Mouse (Mus musculus) embryonic facial prominence, embryonic 15.5 days (tissue): ENCODE measurements around the gene Trabd2b. TPM values are rescaled to one million over a fixed set of nuclear protein-coding genes. Genes with fewer than 3 reads are reported as not detected.
A peak's percentile ranks its signal among the peaks of the same experiment; 100 is the strongest.

Experiments
- ATAC-seq: fragments of 200-750 bp; cut with Nextera tagmentation; 2 replicates; pipeline ENCODE4 v1.8.0; 2017; ENCODE audit warnings: low read depth, moderate TSS enrichment; ENCODE audit not compliant: insufficient number of reproducible peaks, low FRiP score, low TSS enrichment
- H3K27ac ChIP-seq: fragments of 300-500 bp; sonication (generic); replicated peaks from 2 replicates; pipeline ENCODE4 v1.5.1; 2015; ENCODE audit warnings: mild to moderate bottlenecking, inconsistent platforms
- H3K27me3 ChIP-seq: fragments of 300-500 bp; sonication (generic); 2 replicates; pipeline ENCODE4 v1.6.1; 2015; ENCODE audit warnings: inconsistent platforms
- H3K36me3 ChIP-seq: fragments of 300-500 bp; sonication (generic); 2 replicates; pipeline ENCODE4 v1.6.1; 2015; ENCODE audit warnings: mild to moderate bottlenecking, inconsistent platforms
- H3K4me1 ChIP-seq: fragments of 300-500 bp; sonication (generic); 2 replicates; pipeline ENCODE4 v1.6.1; 2015; ENCODE audit warnings: inconsistent platforms
- H3K4me2 ChIP-seq: fragments of 300-500 bp; sonication (generic); replicated peaks from 2 replicates; pipeline ENCODE4 v1.6.1; 2015; ENCODE audit warnings: mild to moderate bottlenecking, inconsistent platforms
- H3K4me3 ChIP-seq: fragments of 300-500 bp; sonication (generic); replicated peaks from 2 replicates; pipeline ENCODE4 v1.5.1; 2015; ENCODE audit warnings: mild to moderate bottlenecking, inconsistent platforms
- H3K9ac ChIP-seq: fragments of 300-500 bp; sonication (generic); 2 replicates; pipeline ENCODE4 v1.6.1; 2015; ENCODE audit warnings: inconsistent platforms
- H3K9me3 ChIP-seq: fragments of 300-500 bp; sonication (generic); replicated peaks from 2 replicates; pipeline ENCODE4 v1.6.1; 2016; ENCODE audit warnings: inconsistent platforms
- WGBS: fragments of 180-500 bp; shearing (Covaris S2); methylation state at CpG from one replicate; pipeline ENCODE4 v1.1.7; 2015; 5-methylcytosine and 5-hydroxymethylcytosine counted together
- polyA plus RNA-seq: library from polyadenylated mRNA; unstranded; fragments of >200 nt; fragmentation: Nextera tagmentation; extraction: Ambion mirVana; gene quantifications from 2 replicates; pipeline ENCODE4 v1.2.1, GENCODE M21; 2015

The Trabd2b gene
- 2.2 and 2.7 TPM in 2 replicates for polyA plus RNA-seq

DNA sequence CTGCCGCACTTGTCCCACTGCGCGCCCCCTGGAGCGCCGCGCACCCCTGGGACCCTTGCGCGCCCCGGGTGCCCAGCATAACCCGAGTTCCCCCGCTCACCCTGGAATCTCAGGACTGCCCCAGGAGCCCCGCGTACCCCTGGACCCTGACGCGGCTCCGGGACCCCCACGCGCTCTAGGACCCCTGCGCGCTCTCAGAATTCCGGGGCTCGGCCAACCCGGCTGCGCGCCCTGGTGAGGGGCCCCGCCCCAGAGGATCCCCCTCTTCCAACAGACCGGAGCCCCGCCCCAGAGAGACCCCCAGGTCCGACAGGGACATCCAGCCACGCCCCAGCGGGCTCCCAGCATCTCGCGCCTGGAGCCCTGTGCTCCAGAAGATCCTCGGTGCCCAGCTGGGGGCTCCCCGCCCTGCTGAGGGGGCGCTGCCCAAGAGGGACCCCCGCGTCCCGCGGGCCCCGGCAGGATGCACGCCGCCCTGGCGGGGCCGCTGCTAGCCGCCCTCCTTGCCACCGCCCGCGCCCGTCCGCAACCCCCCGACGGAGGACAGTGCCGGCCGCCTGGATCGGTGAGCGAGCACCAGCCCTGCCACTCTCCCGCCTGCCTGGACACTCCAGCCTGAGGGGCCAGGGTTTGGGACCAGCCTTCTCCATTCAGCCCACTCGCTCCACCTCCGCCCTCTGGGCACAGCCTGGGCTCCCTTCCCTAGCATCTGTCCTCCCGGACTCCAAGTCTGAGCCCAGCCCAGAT is at the start of gene Trabd2b:
Gene Trabd2b (plus strand): TSS at position 370 of the 747 bp plus-strand sequence.
- Histone ChIP-seq H3K4me3 (peak within 1 kb of the TSS; percentile 77), H3K9ac (peak within 1 kb of the TSS; percentile 63), H3K27me3 (peaks cover 41% of the 10 kb centered on the region), H3K36me3 (no peaks in the 10 kb centered on the region), H3K4me1 (peaks cover 36% of the 10 kb centered on the region), H3K9me3 (no peaks in the 10 kb centered on the region), H3K27ac (peak within 1 kb of the TSS; percentile 94), H3K4me2 (peak within 1 kb of the TSS; percentile 95)
- under 1% methylated on average over 59 of the region's 61 CpGs for WGBS
- ATAC-seq, result peak; percentile 12

- WGBS, result 57% methylated on average over 4 of the region's 4 CpGs
- Histone ChIP-seq H3K4me1 (no peaks in the 10 kb centered on the region), H3K4me3 (no peak overlapping the region), H3K27me3 (0 out of 2 replicates have a peak, but pooled peaks cover 5% of the 10 kb centered on the region), H3K9me3 (no peaks in the 10 kb centered on the region), H3K27ac (no peak overlapping the region), H3K9ac (no peak overlapping the region), H3K36me3 (no peaks in the 10 kb centered on the region), H3K4me2 (no peak overlapping the region)
- ATAC-seq, result no peak
Observed at GRCm38 (mm10) chr4:114357420-114357819, 49.1 kb upstream of the Trabd2b start.

GRCm38 (mm10) chr4:114358874-114359273 is 47.6 kb upstream of the Trabd2b start:
- H3K4me1 ChIP-seq, result no peaks in the 10 kb centered on the region
- H3K27ac ChIP-seq, result no peak overlapping the region
- H3K9me3 ChIP-seq, result no peaks in the 10 kb centered on the region
- no peaks in the 10 kb centered on the region for H3K36me3 ChIP-seq
- no peak overlapping the region for H3K9ac ChIP-seq
- ATAC-seq, result no peak
- no peak overlapping the region for H3K4me2 ChIP-seq
- H3K4me3 ChIP-seq, result no peak overlapping the region
- H3K27me3 ChIP-seq, result no peaks in the 10 kb centered on the region
- 80% methylated on average over 2 of the region's 2 CpGs for WGBS

- Histone ChIP-seq H3K27ac (no peak overlapping the region), H3K36me3 (no peaks in the 10 kb centered on the region), H3K4me3 (no peak overlapping the region), H3K4me2 (no peak overlapping the region), H3K9ac (no peak overlapping the region), H3K27me3 (no peaks in the 10 kb centered on the region), H3K9me3 (no peaks in the 10 kb centered on the region), H3K4me1 (no peaks in the 10 kb centered on the region)
- WGBS, result 77% methylated on average over 1 of the region's 1 CpGs
- ATAC-seq, result no peak
Observed at GRCm38 (mm10) chr4:114359818-114360217, 46.7 kb upstream of the Trabd2b start.

DNA sequence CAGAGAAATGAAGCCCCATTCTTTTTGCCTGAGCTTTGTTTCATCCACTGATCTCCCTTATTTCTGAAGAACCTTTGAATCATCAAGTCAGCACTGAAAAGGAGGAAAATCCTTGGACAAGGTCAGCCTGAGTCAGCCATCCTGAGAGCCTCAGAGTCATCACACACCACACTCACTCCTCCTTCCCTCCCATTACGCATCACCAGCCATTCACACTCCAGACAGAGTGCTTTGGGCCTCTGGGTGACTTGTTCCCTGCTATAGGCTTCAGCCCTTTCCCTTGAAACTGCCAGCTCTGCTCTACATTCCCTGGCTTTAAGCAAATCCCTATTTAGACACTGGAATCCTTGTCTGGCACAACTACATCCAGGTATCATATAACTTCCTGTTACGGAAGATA is 45.2 kb upstream of the Trabd2b start:
- no peaks in the 10 kb centered on the region for H3K9me3 ChIP-seq
- 56% methylated on average over 2 of the region's 2 CpGs for WGBS
- no peak overlapping the region for H3K4me2 ChIP-seq
- no peak for ATAC-seq
- H3K36me3 ChIP-seq, result no peaks in the 10 kb centered on the region
- no peak overlapping the region for H3K4me3 ChIP-seq
- H3K4me1 ChIP-seq, result no peaks in the 10 kb centered on the region
- H3K27ac ChIP-seq, result no peak overlapping the region
- no peaks in the 10 kb centered on the region for H3K27me3 ChIP-seq
- H3K9ac ChIP-seq, result no peak overlapping the region

DNA sequence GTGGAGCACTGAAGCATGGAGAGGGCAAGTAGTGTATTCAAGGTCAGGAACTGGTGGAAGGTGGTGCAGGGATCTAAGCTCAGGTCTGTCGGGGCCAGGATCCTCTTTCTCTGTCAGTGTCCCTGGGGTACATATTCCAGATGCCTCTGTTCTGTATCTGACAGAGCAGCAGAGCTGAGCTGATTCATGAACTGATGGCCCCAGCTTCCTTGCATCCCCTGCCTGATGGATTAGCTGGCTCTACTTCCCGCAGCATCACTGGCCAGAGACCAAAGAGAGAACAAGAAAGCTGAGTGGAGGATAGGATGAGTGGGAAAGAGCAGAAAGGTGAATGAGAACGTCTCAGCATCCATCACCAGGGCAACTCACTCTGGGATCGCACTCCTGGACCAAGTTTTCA is 41.5 kb upstream of the Trabd2b start:
- Histone ChIP-seq H3K27ac (no peak overlapping the region), H3K27me3 (peaks cover 10% of the 10 kb centered on the region; the same call in 1 of the 2 replicates), H3K36me3 (no peaks in the 10 kb centered on the region), H3K9me3 (no peaks in the 10 kb centered on the region), H3K9ac (no peak overlapping the region), H3K4me1 (no peaks in the 10 kb centered on the region), H3K4me3 (no peak overlapping the region), H3K4me2 (no peak overlapping the region)
- 71% methylated on average over 4 of the region's 4 CpGs for WGBS
- ATAC-seq, result no peak

- ATAC-seq, result no peak
- H3K36me3 ChIP-seq, result no peaks in the 10 kb centered on the region
- no peaks in the 10 kb centered on the region for H3K4me1 ChIP-seq
- no peak overlapping the region for H3K9ac ChIP-seq
- H3K9me3 ChIP-seq, result no peaks in the 10 kb centered on the region
- H3K4me3 ChIP-seq, result no peak overlapping the region
- H3K27me3 ChIP-seq, result peaks cover 10% of the 10 kb centered on the region; the same call in 1 of the 2 replicates
- no peak overlapping the region for H3K4me2 ChIP-seq
- no peak overlapping the region for H3K27ac ChIP-seq
Observed at GRCm38 (mm10) chr4:114365595-114365994, 40.9 kb upstream of the Trabd2b start.

DNA sequence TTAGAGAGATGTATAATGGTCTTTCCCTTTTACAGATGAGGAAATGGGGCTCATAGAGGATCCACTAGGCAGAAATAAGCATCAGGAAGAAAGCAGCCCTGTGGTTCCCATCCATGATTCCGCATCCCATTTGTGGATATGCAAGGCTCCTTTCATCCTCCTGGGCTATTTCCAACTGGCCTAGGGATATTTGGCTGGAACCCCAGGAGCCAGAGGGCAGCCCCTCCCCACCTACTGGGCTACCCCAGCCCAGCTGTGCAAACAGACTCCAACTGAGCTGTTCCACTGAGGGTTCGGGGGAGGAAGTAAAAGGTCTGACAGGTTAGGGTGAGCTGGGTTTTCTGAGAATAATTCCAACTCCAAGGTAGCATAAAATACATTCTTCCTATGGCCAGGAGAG is 39.5 kb upstream of the Trabd2b start:
- no peak overlapping the region for H3K9ac ChIP-seq
- H3K27ac ChIP-seq, result no peak overlapping the region
- no peaks in the 10 kb centered on the region for H3K36me3 ChIP-seq
- H3K4me1 ChIP-seq, result no peaks in the 10 kb centered on the region
- peaks cover 10% of the 10 kb centered on the region; the same call in 1 of the 2 replicates for H3K27me3 ChIP-seq
- no peak overlapping the region for H3K4me3 ChIP-seq
- WGBS, result 66% methylated on average over 2 of the region's 2 CpGs
- H3K4me2 ChIP-seq, result no peak overlapping the region
- no peak for ATAC-seq
- H3K9me3 ChIP-seq, result no peaks in the 10 kb centered on the region

DNA sequence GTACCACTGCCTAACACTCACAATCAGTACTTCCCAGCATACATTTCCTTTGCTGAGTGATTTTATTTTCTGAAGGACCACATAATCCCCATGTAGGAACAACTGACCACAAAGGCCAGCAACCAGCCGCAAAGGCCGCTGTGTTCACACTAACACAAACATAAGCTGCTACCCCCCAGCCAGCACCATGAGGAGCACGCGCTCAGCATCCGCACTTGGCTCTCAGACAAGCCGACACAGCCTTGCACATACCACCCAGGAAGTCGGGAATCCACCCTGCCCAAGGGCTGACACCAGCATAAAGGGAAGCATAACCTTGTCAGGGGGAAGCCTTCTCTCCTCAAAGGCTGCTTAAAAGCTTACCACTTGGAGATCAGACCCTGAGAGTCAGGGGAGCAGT is 38.7 kb upstream of the Trabd2b start:
- Histone ChIP-seq H3K9me3 (no peaks in the 10 kb centered on the region), H3K27ac (no peak overlapping the region), H3K4me2 (no peak overlapping the region), H3K36me3 (no peaks in the 10 kb centered on the region), H3K4me1 (no peaks in the 10 kb centered on the region), H3K9ac (no peak overlapping the region), H3K4me3 (no peak overlapping the region), H3K27me3 (peaks cover 10% of the 10 kb centered on the region; the same call in 1 of the 2 replicates)
- 0 out of 2 replicates have a peak, but pooled peaks have one; percentile 29 for ATAC-seq
- WGBS, result 28% methylated on average over 7 of the region's 7 CpGs

DNA sequence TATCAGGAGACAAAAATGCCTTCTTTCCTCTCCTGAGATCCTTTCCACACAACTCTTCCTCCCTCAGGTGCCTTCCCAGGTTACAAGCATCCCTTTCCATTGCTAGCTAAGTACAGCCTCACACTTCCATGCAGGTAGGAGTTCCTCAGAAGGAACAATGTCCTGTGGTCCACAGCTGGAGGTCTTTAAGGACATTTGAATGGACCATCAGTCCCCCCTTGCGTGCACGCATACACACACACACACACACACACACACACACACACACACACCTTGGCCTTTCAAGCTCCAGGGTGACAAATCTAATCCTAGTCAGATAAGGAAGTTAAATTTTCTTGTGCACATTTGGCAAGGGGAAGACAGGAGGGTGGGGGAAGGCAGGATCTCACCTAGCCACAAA is 36.9 kb upstream of the Trabd2b start:
- H3K4me3 ChIP-seq, result no peak overlapping the region
- WGBS, result 67% methylated on average over 2 of the region's 2 CpGs
- H3K4me1 ChIP-seq, result no peaks in the 10 kb centered on the region
- H3K9me3 ChIP-seq, result no peaks in the 10 kb centered on the region
- peaks cover 10% of the 10 kb centered on the region; the same call in 1 of the 2 replicates for H3K27me3 ChIP-seq
- H3K36me3 ChIP-seq, result no peaks in the 10 kb centered on the region
- H3K27ac ChIP-seq, result no peak overlapping the region
- no peak overlapping the region for H3K4me2 ChIP-seq
- H3K9ac ChIP-seq, result no peak overlapping the region
- no peak for ATAC-seq

DNA sequence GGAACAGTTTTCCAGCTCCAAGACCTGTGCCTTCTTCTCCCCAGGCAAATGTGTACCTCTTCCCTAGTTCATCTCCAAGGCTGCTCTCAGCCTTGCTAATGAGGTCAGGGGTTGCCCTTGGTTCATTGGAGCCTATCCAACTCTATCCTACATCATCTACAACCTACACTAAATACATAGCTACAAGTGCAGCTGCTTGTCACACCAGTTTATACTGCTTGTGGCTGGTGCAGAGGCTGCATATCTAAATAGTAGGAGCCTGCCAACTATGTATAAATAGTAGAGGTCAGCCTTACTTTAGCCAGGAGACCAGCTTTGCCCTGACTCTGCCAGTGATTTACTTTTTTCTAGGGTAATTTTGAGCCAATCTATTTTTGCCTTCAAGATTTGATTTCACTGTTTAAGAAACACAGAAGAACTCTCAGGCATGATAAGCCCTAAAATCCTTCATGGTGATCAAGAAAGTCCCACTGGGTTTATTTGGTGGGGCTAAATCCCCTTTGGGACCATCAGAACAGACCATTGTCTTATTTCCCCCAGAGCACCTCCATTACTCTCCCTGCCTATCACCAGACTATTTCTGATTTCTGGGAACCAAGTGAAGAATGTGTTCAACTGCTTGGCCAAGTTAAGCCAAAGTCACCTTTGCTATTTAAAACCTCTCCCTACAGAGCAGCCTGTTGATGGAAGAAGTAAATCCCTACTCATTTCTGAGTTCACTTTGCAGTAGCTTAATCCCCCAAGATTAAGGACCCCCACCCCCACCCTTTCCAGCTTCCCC is 35.4 kb upstream of the Trabd2b start:
- H3K4me3 ChIP-seq, result no peak overlapping the region
- no peak for ATAC-seq
- no peak overlapping the region for H3K4me2 ChIP-seq
- H3K9me3 ChIP-seq, result no peaks in the 10 kb centered on the region
- no peak overlapping the region for H3K9ac ChIP-seq
- no peaks in the 10 kb centered on the region for H3K36me3 ChIP-seq
- no peak overlapping the region for H3K27ac ChIP-seq
- no peaks in the 10 kb centered on the region for H3K4me1 ChIP-seq
- H3K27me3 ChIP-seq, result peaks cover 10% of the 10 kb centered on the region; the same call in 1 of the 2 replicates
